Mouse (Mus musculus): ENCODE data around the gene Gabra1. TPM values are rescaled to one million over a fixed set of nuclear protein-coding genes. Genes with fewer than 3 reads are reported as not detected.

The Gabra1 gene
- total RNA-seq (2023): not detected

DNA sequence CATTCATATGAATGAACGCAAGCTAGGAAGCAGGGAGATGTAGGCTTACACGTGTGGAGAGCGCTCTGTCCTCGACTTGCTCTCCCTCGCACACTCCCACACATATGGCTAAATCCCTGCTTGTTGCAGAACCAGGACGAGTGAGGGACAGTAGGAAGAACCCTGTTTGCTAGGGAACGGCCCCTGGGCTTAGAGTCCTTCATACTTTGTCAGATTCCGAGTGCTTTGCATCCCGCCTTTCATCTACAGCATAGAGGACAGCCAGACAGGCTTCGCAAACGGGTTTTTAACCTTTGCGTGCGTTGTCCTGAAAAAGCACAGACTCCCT is at the start of gene Gabra1:
Gene Gabra1 (minus strand): TSS at position 106 of the 328 bp plus-strand sequence.

Other genes starting within 250 kb of the Gabra1 start
- not detected for gene Gabrg2, start 182.1 kb downstream of the Gabra1 start, total RNA-seq (2023)
- gene Gabra6, start 138.1 kb upstream of the Gabra1 start, total RNA-seq (2023): not detected
- not detected for gene Gabrb2, start 236.8 kb upstream of the Gabra1 start, total RNA-seq (2023)